Mouse (Mus musculus) T-helper 2 cell (primary cell): ENCODE results near the gene Gas2l1.
"Not testable (repeated sequence)": the region's sequence is repeated elsewhere in the genome, so short reads cannot be mapped to it uniquely, and the experiment has no call there.

Source experiments
- in situ Hi-C: fragments of 300-600 bp; cut with MboI, MseI; formaldehyde crosslinking; loops from one replicate; pipeline ENCODE4 v1.15.1; 2025; ENCODE audit warnings: high pct_unique_total_duplicates

Gene Gas2l1

DNA sequence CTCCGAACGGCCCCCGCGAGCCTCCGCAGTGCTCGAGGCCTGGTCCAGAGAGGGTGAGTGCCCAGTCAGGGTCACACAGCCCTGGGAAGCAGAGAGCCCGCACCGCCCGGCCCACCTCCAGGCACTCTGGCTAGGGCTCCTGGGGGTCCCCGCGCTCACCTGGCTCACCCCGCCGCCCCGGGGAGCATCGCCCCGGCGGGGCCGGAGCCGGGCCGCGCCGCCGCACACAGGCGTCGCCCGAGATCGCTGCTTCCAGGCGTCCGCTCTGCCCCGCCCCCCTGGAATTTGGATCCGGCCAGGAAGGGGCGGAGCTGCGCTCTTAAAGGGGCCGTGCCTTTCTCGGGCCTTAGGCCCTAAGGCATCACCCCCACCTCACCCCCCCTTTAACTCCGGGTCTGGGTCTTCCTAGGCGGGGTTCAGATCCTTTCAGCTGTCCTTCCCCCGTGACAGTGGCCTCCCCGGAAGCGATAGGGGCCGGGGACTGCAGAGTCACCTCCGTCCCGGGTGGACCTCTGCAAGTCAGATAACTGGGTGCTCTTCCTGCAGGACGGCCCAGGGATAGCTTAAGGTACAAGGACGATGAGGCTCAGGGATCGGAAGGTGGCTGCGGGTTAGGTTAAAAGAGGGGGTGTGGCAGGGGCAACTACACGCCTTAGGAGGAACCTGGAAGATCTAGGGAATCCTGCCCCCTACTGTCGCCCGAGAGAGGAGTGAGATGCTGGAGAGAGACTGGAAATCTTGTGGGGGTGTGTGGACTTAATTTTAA, at the start of gene Gas2l1:
TSS of gene Gas2l1 (minus strand) at position 272 of the 766 bp plus-strand sequence.
- in situ Hi-C loops, result no loop called here

DNA sequence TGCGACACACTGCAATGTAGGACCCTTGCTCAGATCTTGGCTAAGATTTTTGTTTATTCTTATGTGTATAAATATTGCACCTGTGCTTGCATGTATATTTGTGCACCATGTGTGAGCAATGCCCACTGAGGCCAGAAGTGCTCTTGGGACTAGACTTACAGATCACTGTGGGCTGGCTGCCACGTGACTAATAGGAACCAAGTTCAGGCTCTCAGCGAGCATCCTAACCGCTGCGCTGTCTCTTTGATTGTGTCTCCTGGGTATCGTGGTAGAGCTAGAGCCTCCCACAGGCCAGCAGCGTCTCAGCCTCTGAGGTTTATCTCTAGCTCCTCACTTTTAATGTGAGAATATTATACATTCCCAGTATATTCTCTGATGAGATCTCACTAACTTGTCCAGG, 48.5 kb upstream of the Gas2l1 start:
- in situ Hi-C loops, result no loop called here

DNA sequence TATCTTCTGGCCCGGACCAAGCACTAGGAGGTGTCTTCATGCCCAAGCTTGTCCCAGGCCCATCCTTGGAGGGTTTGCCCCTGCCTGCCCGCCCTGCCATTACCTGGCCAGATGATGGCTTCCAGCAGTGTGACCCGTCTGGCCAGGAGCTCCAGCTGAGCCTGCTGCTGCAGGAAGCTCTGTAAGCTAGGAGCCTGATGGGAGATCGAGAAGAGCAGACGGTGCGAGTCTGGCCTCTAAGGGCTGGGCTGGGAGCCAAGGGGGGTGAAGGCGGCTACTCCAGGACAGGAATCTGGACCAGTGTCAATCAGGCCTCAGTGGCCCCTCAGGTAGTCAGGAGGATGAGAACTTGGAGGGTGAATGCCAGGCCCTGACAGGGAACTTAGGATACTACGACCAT, 44.3 kb upstream of the Gas2l1 start:
- in situ Hi-C loops, result loop anchor here (5.0 kb wide), 1 partner anchor 63 kb away; no protein-coding TSS in a partner anchor

DNA sequence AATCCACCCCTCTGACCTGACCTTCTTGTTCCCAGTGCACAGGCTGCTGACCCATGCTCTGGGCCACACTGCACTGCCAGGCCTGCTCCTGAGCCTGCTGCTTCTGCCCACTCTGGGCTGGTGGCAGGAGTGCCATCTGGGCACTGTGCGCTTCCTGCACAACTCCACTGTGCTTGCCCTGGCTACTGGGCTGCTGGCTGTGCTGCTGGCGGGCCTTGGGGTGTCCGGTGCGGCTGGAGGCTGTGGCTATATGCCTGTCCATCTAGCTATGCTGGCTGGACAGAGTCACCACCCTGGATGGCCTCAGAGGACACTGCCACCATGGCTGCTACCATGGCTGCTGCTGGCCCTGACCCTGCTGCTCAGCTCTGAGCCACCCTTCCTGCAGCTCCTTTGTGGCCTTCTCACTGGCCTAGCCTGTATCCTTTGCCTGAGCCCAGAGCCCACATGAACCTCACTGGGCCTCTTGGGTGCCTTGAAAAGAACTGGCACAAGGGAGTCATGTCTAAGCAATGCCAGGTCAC, 38.9 kb upstream of the Gas2l1 start:
- in situ Hi-C loops, result no loop called here

DNA sequence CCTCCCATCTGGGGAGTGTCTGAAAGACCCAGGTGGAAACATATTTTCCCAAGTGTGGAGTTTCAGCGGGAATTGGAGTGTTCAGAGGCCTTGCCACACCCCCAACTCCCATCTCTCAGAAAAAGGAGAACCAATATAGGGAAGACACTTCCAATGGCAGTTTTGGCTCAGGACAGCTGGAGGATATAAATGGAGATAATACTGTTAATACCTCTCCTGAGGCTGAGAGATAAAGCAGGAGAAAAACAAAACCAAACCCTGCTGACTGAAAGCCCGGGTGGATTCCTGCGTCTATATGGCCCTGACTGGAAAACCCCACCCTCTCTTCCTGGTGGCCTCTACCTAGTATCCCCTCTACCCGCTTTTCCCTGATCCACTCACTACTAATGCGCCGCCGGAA, 37.3 kb upstream of the Gas2l1 start:
- in situ Hi-C loops, result no loop called here

DNA sequence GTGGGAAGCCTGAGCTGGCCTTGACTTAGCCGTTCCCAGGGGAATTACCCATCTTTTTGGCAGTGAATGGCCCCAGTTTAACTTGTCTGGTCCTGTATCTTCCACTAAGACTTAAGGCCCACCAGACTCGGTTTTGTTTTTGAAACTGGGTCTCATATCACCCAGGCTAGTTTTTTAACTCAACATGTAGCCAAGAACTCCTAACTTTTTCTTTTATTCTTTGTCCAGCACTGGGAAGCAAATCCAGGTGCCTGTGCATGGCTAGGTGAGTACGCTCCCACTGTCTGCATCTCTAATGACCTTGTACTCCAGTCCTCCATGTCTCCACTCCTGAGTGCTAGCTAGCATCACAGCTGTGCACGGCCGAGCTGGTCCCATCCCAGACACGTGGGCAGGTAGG, 36.5 kb upstream of the Gas2l1 start:
- in situ Hi-C loops, result no loop called here

DNA sequence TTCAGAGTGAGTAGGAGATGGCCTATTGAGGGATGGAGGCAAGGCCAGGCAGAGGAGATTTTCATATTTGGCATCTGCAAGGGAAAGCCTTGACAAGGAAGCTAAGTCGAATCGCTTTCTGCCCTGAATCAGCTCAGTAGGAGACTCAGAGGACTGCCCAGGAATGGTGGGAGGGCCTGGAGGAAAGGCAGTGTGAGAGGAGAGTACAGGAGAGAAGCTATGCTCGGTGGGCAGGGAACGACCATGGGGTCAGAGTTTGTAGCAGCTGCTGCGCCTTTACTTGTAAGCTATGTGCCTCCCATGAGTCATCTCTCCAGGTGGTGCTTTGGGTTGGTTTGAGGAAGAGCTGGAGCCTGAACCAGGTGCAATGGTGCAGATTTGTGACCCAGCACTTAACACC, 35.7 kb upstream of the Gas2l1 start:
- in situ Hi-C loops, result no loop called here

DNA sequence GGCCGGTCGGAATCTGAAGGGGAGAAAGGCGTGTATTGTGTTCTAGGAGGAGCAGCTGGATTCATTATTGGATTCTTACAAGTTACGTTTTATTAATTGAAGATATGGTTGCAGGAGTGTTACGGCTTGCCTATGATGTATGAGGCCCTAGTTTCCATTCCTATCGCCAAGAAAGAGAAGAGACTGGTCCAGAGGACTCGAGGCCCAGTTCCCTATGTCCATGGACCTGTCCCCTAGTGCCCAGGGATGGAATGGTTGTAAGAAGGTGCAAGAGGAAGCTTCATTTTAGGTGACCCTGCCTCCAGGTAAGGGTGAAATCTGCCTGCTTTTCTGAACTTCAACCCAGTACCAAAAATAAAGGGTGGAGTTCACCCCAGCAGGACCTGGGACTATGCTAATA, 35.2 kb upstream of the Gas2l1 start:
- in situ Hi-C loops, result no loop called here

DNA sequence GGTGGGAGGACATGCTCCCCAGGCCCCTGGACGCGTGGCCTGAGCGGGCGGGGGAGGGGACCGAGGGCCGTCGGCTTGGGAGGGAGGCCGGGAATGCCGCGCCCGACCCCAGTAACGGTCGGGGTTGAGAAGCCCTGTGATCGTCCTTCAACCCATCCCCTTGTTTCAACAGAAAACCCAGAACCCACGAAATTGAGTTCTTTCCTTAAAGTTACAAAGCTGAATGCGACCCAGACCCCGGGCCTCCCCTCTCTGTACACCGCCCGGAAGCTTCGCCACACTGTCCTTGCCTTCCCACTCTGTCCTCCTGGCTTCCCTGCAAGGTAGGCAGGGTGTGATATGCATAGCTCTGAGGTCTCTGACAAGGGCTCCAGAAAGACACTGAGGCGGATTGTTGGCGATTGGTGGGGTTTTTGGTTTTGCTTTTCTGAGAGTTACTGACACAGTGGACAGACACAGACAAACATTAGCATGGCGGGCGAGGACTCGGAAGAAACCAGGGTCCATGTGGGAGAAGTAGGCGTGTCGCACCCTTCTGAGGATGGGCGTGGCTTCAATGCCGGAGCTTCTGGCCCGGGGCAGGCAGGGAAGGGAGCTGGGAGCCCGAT, 34.6 kb upstream of the Gas2l1 start:
- in situ Hi-C loops, result loop anchor here (5.0 kb wide), 1 partner anchor 37 kb away; no protein-coding TSS in a partner anchor

DNA sequence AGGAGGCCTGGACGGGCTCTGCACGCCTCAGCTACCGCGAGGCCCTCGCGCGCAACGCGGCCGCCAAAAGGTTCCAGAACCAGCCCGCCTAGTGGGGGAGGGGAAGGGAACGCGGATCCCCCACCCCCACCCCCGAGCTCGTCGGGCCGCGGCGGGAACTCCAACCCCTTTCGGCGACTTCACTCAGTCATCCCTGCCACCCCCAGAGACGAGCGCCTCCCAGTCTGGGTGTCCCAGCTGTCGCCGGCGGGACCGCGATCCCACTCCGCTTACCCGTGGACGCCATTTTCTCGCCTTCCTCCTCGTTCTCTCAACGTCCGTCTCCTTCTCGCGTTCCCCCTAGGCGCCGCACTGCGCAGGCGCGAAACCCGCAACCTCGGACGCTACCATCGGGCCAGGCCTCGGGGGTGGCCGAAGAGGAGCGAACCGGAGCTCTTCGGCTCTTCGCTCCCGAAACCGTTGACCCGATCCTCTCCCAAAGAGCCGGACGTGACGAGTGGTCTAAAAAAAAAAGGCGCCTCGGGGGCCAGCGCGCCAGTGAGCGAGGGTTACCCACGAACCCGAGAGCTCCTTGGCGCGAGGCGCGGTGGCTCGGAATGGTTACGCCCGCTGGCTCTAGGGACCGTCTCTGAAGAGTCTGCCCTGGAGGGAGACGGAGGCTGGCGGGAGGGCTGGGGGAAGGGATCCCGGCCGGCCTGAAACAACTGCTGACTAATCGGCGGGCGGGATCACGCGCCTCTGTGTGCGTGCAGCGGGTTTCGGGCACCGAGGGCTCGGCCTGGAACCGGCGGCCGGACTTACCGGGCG, 33.8 kb upstream of the Gas2l1 start, which contains the start of the genes Rhbdd3 and Ewsr1:
TSS of gene Rhbdd3 (plus strand) at position 191 of the 807 bp plus-strand sequence.
TSS of gene Ewsr1 (minus strand) at position 531 of the 807 bp plus-strand sequence.
- in situ Hi-C loops, result loop anchor here (5.0 kb wide), 1 partner anchor 37 kb away; no protein-coding TSS in a partner anchor

DNA sequence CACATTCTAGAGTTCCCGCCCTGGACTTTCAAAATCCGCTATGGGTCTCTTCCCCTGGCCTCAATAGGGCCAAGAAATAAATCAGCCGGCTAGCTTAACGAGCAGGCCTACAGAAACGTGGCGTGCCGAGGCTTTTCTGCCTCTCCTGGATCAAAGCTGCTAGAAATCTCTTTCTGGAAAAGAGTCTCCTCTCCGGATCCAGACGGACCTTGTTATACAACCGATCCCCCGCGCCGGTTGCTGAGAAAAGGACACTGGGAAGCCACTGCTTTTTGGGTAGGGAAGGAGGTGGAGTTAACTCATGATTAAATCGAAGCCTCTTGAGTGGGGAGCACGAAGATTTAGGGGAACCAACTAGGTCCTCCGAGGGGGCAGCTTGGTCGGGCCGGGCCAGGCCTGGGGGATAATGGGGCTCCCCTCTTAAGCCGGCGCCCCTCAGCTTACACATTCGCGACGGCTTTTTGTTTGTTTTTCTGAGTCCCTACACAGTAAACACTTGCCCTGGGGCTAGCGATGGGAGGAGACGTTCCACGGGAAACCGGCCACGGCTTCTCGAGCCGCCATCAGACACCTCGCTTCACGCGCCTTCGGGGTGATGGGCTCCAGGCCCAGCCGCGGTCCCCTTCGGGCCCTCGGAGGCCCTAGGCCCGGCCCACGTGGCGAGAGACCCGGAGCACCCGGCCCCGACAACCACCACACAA, 33.1 kb upstream of the Gas2l1 start:
- in situ Hi-C loops, result loop anchor here (5.0 kb wide), 1 partner anchor 36 kb away; no protein-coding TSS in a partner anchor

DNA sequence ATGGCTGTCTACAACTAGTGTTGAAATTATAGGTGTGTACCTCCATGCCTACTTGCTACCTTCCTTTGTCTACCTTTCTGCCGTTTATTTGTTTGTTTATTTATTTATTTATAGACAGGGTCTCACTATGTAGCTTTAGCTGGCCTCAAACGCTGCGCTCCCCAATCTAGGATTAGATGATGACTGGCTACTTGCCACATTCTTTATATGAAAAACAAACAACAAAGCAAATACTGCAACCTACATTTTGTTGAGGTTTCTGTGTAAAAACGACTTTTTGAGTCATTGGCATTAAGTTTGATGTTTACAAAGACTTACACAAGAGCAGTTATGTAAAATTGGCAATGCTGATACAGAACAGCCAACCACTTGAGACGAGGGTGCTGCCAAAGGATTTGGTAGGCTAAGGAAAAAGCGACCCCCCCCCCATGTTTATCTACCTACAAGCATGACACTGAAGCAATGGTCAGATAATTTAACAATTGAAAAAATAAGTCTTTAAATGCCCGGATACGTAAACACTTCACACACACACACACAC, 31.4 kb upstream of the Gas2l1 start:
- in situ Hi-C loops, result loop anchor here (5.0 kb wide), 1 partner anchor 34 kb away; no protein-coding TSS in a partner anchor

DNA sequence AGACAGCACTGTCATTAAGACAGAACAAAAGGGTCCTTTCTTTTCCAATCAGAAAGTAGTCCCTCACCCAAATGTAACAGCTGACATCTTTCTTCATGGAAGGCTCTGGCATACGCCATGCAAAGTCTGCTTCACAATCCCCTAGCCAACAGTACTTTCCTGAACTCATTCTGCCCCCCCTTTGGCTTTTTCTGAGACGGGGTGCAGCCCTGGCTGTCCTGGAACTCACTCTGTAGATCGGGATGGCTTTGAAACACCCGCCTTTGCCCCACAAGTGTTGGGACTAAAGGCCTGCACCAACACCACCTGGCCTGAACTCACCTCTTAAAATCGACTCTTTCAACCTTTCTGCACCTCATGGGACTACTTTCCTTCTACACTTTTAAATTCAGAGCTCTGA, 30.8 kb upstream of the Gas2l1 start:
- in situ Hi-C loops, result loop anchor here (5.0 kb wide), 1 partner anchor 34 kb away; no protein-coding TSS in a partner anchor

DNA sequence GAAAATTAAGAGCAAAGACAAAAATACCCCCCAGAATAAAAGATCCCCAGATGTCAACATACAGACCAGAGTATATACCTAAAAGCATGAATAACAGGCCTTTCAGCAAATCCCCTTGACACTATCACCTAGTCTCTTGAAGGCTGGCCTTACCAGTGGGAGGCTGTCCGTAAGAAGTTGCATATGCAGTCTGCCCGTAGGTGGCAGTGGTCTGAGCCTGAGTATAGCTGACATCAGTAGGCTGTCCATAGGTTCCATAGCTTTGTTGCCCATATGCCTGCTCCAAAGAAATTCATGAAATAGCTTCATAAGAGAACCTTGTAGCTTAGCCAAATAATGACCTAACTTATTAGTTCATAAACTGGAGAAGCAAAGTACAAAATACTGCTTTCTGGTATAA, 26.6 kb upstream of the Gas2l1 start:
- in situ Hi-C loops, result no loop called here

DNA sequence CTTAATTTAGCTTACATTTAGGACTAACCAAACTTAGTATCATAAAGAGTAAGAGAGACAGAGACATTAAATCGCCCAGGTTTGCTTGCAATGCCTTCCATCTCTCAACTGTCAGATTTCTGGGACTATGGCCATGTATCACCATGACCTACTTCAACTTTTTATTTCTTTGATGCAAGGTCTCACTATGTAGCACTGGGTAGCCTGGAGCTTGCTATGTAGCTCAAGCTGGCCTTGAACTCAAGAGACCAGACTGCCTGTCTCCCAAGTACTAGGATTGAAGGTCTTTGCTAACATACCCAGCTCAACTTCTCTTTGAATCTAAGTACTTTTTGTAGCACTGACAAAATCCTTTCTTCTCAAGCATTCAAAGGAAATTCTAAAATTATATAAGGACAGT, 24.0 kb upstream of the Gas2l1 start:
- in situ Hi-C loops, result loop anchor here (10.0 kb wide), 1 partner anchor 1884 kb away; the partner anchor contains the start of gene Eif4enif1

DNA sequence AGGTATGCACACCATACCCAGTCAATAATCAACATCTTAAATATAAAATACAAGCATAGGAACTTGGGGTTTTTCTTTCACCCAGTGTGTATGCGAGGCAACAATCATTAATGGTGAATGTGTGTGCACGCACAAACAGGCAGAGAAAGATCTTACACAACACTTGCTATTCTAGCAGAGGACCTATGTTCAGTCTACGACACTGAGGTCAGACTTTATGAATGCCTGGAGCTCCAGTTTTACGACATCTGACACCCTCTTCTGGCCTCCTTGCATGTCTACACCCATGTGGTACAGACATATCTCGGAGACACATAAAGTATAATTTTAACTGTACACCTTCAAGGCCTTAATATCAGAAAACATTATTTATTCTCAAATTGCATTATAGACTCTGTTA, 11.7 kb upstream of the Gas2l1 start:
- in situ Hi-C loops, result not testable (repeated sequence)

DNA sequence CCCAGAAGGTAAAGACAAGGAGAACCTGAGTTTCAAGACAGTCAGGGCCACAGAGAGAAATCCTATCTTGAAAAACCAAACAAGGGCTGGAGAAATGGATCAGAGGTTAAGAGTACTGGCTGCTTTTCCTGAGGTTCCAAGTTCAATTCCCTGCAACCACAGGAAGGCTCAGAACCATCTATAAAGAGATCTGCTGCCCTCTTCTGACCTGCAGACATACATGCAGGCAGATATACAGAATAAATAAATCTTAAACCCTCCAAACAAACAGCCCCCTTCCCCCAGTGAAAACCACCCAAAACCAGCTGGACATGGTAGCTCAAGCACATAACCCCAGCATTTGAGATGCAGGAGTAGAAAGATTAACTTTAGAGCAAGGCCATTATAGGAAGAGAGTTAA, 10.6 kb upstream of the Gas2l1 start:
- in situ Hi-C loops, result no loop called here

DNA sequence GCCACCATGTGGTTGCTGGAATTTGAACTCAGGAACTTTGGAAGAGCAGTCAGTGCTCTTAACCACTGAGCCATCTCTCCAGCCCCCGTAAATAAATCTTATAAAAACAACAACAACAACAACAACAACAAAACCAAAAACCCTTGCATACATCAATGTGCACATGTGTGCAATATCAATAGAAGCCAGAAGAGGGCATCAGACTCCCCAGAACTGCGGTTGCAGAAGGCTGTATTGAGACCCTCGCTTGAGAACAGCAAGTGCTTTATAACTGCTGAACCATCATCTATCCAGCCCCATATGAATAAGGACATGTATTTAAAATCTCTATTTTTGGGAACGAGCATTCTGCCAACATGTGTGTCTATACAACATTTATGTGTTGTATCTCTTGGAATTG, 9.8 kb upstream of the Gas2l1 start:
- in situ Hi-C loops, result no loop called here

DNA sequence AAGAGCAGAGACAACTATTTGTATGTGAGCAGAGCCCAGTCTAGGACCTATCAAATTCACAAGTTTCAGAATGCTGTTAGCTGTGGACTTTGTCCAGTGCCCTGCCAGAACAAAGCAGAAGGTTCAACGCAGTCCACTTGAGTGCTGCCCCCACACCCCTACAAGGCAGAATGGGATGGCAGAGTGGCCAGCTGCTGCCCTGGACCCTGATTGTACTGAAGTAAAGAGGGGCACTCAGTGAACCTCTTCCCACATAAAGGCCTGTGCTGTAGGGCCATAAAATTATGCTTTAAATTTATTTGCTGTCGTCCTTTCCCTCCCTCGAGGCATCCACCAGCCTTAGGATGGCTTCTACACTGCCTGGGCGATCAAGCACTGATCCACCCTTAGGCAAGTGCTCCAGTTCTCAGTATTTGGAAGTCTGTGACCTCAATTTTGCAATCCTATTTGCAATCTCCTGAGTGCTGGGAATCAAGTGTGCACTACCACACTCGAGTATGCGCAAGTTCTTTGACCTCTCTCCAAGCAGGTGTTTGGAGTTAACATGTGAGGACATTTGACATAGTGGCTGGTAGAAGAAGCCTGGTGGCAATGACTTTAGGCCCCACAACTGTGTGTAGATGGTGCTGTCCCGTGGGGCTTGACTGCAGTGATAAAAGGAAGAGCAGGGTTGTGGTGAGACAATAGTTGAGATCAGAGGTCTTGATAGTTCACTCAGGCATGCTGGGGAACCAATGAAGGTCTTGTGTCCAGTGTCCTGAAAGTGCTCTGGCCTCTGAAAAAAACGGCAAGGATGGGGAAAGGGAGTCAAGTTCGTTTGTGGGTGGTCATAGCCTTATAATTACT, 3.2 kb upstream of the Gas2l1 start:
- in situ Hi-C loops, result no loop called here

DNA sequence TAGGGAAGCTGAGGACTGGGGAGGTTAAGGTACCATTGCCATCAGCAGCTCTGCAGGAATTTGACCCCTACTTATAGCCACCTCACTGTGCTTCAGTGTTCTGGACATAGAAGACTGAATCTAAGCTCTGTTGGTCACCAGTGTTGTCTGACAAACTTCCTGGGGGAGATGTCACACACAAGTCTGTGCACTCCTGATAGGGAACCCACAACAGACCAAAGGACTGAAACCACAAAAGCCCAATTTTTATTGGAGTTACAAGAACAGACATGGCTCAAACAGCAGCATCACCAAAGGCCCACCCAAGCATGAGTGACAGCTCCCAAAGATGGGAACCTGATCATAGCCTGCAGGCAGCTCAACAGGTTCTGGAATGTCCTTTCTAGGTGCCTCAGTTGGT, 1.9 kb upstream of the Gas2l1 start:
- in situ Hi-C loops, result no loop called here
